Mouse (Mus musculus) kidney, postnatal 0 days (tissue): Measurements from ENCODE around the gene Rapgef4. TPM values are rescaled to one million over a fixed set of nuclear protein-coding genes. Genes with fewer than 3 reads are reported as not detected.
A peak's percentile ranks its signal among the peaks of the same experiment; 100 is the strongest.

Source experiments
- ATAC-seq: fragments of 200-750 bp; cut with Nextera tagmentation; replicated peaks from 2 replicates; pipeline ENCODE4 v1.8.0; 2017; ENCODE audit warnings: low read depth, moderate number of reproducible peaks, moderate TSS enrichment, moderate library complexity; ENCODE audit not compliant: low FRiP score
- DNase-seq: peaks from one replicate; pipeline ENCODE4 v3.0.0-alpha.2; 2016; ENCODE audit warnings: low spot score
- H3K27ac ChIP-seq: fragments of 300-500 bp; sonication (generic); 2 replicates; pipeline ENCODE4 v1.5.1; 2014; ENCODE audit warnings: mild to moderate bottlenecking
- H3K27me3 ChIP-seq: fragments of 300-500 bp; sonication (generic); 2 replicates; pipeline ENCODE4 v1.6.1; 2014; ENCODE audit warnings: low read length, mixed read lengths; ENCODE audit not compliant: insufficient read depth
- H3K36me3 ChIP-seq: fragments of 300-500 bp; sonication (generic); 2 replicates; pipeline ENCODE4 v1.6.1; 2014; ENCODE audit warnings: low read length, mixed read lengths; ENCODE audit not compliant: insufficient read depth
- H3K4me1 ChIP-seq: fragments of 300-500 bp; sonication (generic); replicated peaks from 2 replicates; pipeline ENCODE4 v1.6.1; 2014; ENCODE audit warnings: antibody characterized with exemption, low read length, mixed read lengths; ENCODE audit not compliant: insufficient read depth
- H3K4me2 ChIP-seq: fragments of 300-500 bp; sonication (generic); 2 replicates; pipeline ENCODE4 v1.6.1; 2014; ENCODE audit warnings: mild to moderate bottlenecking, low read length, moderate library complexity, mixed read lengths
- H3K4me3 ChIP-seq: fragments of 300-500 bp; sonication (generic); replicated peaks from 2 replicates; pipeline ENCODE4 v1.5.1; 2014; ENCODE audit warnings: low read depth, low read length
- H3K9ac ChIP-seq: fragments of 300-500 bp; sonication (generic); 2 replicates; pipeline ENCODE4 v1.6.1; 2014; ENCODE audit warnings: low read depth, low read length
- H3K9me3 ChIP-seq: fragments of 300-500 bp; sonication (generic); replicated peaks from 2 replicates; pipeline ENCODE4 v1.6.1; 2016; ENCODE audit warnings: low read length, inconsistent platforms, mixed read lengths
- CTCF ChIP-seq: IDR thresholded peaks from 2 replicates; pipeline ENCODE4 v1.5.1; 2016; ENCODE audit warnings: antibody characterized with exemption, low read depth, mild to moderate bottlenecking, moderate library complexity
- WGBS: fragments of 180-500 bp; shearing (Covaris S2); extraction: QIAGEN DNeasy Blood & Tissue Kit; methylation state at CpG from one replicate; pipeline ENCODE4 v1.1.7; 2014; 5-methylcytosine and 5-hydroxymethylcytosine counted together
- polyA plus RNA-seq: library from polyadenylated mRNA; unstranded; fragments of >200 nt; fragmentation: Nextera tagmentation; extraction: Ambion mirVana; gene quantifications from 2 replicates; pipeline ENCODE4 v1.2.1, GENCODE M21; 2015

Gene Rapgef4
- polyA plus RNA-seq, 1 experiment from 2014 or later = 4.6 TPM

- Histone ChIP-seq H3K4me1 (peaks cover 6% of the 10 kb centered on the region; the same call in 1 of the 2 replicates), H3K9ac (0 out of 2 replicates have a peak overlapping the region, but pooled peaks have one; percentile 25), H3K27me3 (no peaks in the 10 kb centered on the region), H3K27ac (peak overlapping the region; percentile 34; the same call in 1 of the 2 replicates), H3K4me3 (no peak overlapping the region), H3K36me3 (no peaks in the 10 kb centered on the region), H3K9me3 (no peaks in the 10 kb centered on the region), H3K4me2 (peak overlapping the region; percentile 21; the same call in 1 of the 2 replicates)
- no peak; the same call in 1 of the 2 replicates for ATAC-seq
- 31% methylated on average over 10 of the region's 10 CpGs for WGBS
- TF ChIP-seq CTCF = no peak
- DNase-seq = peak; percentile 18
Observed at GRCm38 (mm10) chr2:72297716-72298082, 316.7 kb downstream of the Rapgef4 start.

- no peak overlapping the region; the same call in 1 of the 2 replicates for H3K4me2 ChIP-seq
- no peak for ATAC-seq
- H3K27ac ChIP-seq = 0 out of 2 replicates have a peak overlapping the region, but pooled peaks have one; percentile 34
- H3K4me1 ChIP-seq = peaks cover 6% of the 10 kb centered on the region; the same call in 1 of the 2 replicates
- H3K36me3 ChIP-seq = no peaks in the 10 kb centered on the region
- WGBS = 51% methylated on average over 4 of the region's 4 CpGs
- no peak overlapping the region for H3K9ac ChIP-seq
- peak; percentile 83 for TF ChIP-seq CTCF
- no peak overlapping the region for H3K4me3 ChIP-seq
- peak; percentile 82 for DNase-seq
- no peaks in the 10 kb centered on the region for H3K9me3 ChIP-seq
- H3K27me3 ChIP-seq = no peaks in the 10 kb centered on the region
Observed at GRCm38 (mm10) chr2:72298406-72298805, 317.4 kb downstream of the Rapgef4 start.

- no peak overlapping the region for H3K9ac ChIP-seq
- no peak for TF ChIP-seq CTCF
- H3K4me2 ChIP-seq = no peak overlapping the region
- no peak overlapping the region for H3K27ac ChIP-seq
- ATAC-seq = no peak
- H3K27me3 ChIP-seq = no peaks in the 10 kb centered on the region
- 84% methylated on average over 9 of the region's 9 CpGs for WGBS
- H3K9me3 ChIP-seq = no peaks in the 10 kb centered on the region
- H3K36me3 ChIP-seq = no peaks in the 10 kb centered on the region
- peaks cover 6% of the 10 kb centered on the region; the same call in 1 of the 2 replicates for H3K4me1 ChIP-seq
- DNase-seq = no peak
- H3K4me3 ChIP-seq = no peak overlapping the region
Observed at GRCm38 (mm10) chr2:72301194-72301916, 320.3 kb downstream of the Rapgef4 start.

- Histone ChIP-seq H3K27ac (no peak overlapping the region), H3K27me3 (no peaks in the 10 kb centered on the region), H3K9ac (no peak overlapping the region), H3K36me3 (no peaks in the 10 kb centered on the region), H3K4me2 (no peak overlapping the region), H3K4me1 (no peaks in the 10 kb centered on the region), H3K4me3 (no peak overlapping the region), H3K9me3 (no peaks in the 10 kb centered on the region)
- ATAC-seq (no peak), DNase-seq (no peak)
- no peak for TF ChIP-seq CTCF
- WGBS = 91% methylated on average over 7 of the region's 7 CpGs
Observed at GRCm38 (mm10) chr2:72305738-72306137, 324.7 kb downstream of the Rapgef4 start.

Other genes with a start within 250 kb of the Rapgef4 start
- gene Itga6, start 235.6 kb upstream of the Rapgef4 start, polyA plus RNA-seq = 82.4 and 84.5 TPM in 2 replicates
- 38.8 and 39.6 TPM in 2 replicates for gene Pdk1, start 108.0 kb upstream of the Rapgef4 start, polyA plus RNA-seq